Mouse (Mus musculus): ENCODE measurements around the gene Zfand2a. TPM values are rescaled to one million over a fixed set of nuclear protein-coding genes. Genes with fewer than 3 reads are reported as not detected.
A peak's percentile ranks its signal among the peaks of the same experiment; 100 is the strongest.

Gene Zfand2a
- polyA plus RNA-seq, 1 experiment from 2014 or later, result 5.8 TPM

- ATAC-seq (ENCODE audit: insufficient number of reproducible peaks, insufficient read depth, low FRiP score, low read depth), result no peak
- no peak overlapping the region for H3K27ac ChIP-seq (ENCODE audit: low read length)
- H3K9me3 ChIP-seq (ENCODE audit: control insufficient read depth, low read depth, low read length), result no peaks in the 10 kb centered on the region
- 78% methylated on average over 9 of the region's 9 CpGs for WGBS
- H3K27me3 ChIP-seq (ENCODE audit: control insufficient read depth, insufficient read depth, low read length), result no peaks in the 10 kb centered on the region
- no peaks in the 10 kb centered on the region for H3K36me3 ChIP-seq (ENCODE audit: control insufficient read depth, insufficient read depth, low read length)
- H3K4me3 ChIP-seq (ENCODE audit: low read depth, low read length), result no peak overlapping the region
- H3K9ac ChIP-seq (replicated peaks; ENCODE audit: low read depth, low read length), result no peak overlapping the region
- no peak overlapping the region for H3K4me2 ChIP-seq (replicated peaks; ENCODE audit: low read depth, low read length)
- H3K4me1 ChIP-seq (ENCODE audit: control insufficient read depth, insufficient read depth, low read length), result peaks cover 3% of the 10 kb centered on the region; the same call in 1 of the 2 replicates
These were observed 50.3 kb downstream of the Zfand2a start for GRCm38 (mm10) chr5:139433842-139434568.

GRCm38 (mm10) chr5:139432747-139433508 is 51.4 kb downstream of the Zfand2a start:
- no peak overlapping the region for H3K4me3 ChIP-seq (ENCODE audit: low read depth, low read length)
- no peaks in the 10 kb centered on the region for H3K9me3 ChIP-seq (ENCODE audit: control insufficient read depth, low read depth, low read length)
- 77% methylated on average over 7 of the region's 7 CpGs for WGBS
- H3K27me3 ChIP-seq (ENCODE audit: control insufficient read depth, insufficient read depth, low read length), result no peaks in the 10 kb centered on the region
- ATAC-seq (ENCODE audit: insufficient number of reproducible peaks, insufficient read depth, low FRiP score, low read depth), result no peak
- peaks cover 3% of the 10 kb centered on the region; the same call in 1 of the 2 replicates for H3K4me1 ChIP-seq (ENCODE audit: control insufficient read depth, insufficient read depth, low read length)
- H3K9ac ChIP-seq (replicated peaks; ENCODE audit: low read depth, low read length), result no peak overlapping the region
- H3K27ac ChIP-seq (ENCODE audit: low read length), result no peak overlapping the region
- no peaks in the 10 kb centered on the region for H3K36me3 ChIP-seq (ENCODE audit: control insufficient read depth, insufficient read depth, low read length)
- H3K4me2 ChIP-seq (replicated peaks; ENCODE audit: low read depth, low read length), result no peak overlapping the region

- no peak overlapping the region for H3K27ac ChIP-seq (ENCODE audit: low read length)
- H3K36me3 ChIP-seq (ENCODE audit: control insufficient read depth, insufficient read depth, low read length), result no peaks in the 10 kb centered on the region
- no peak overlapping the region for H3K4me2 ChIP-seq (replicated peaks; ENCODE audit: low read depth, low read length)
- WGBS, result 87% methylated on average over 6 of the region's 6 CpGs
- H3K27me3 ChIP-seq (ENCODE audit: control insufficient read depth, insufficient read depth, low read length), result no peaks in the 10 kb centered on the region
- no peaks in the 10 kb centered on the region for H3K9me3 ChIP-seq (ENCODE audit: control insufficient read depth, low read depth, low read length)
- ATAC-seq (ENCODE audit: insufficient number of reproducible peaks, insufficient read depth, low FRiP score, low read depth), result no peak
- H3K4me3 ChIP-seq (ENCODE audit: low read depth, low read length), result no peak overlapping the region
- no peak overlapping the region for H3K9ac ChIP-seq (replicated peaks; ENCODE audit: low read depth, low read length)
- H3K4me1 ChIP-seq (ENCODE audit: control insufficient read depth, insufficient read depth, low read length), result peaks cover 3% of the 10 kb centered on the region; the same call in 1 of the 2 replicates
These were observed 52.0 kb downstream of the Zfand2a start for GRCm38 (mm10) chr5:139432333-139432732.

GRCm38 (mm10) chr5:139429818-139430341 is 54.5 kb downstream of the Zfand2a start:
- Histone ChIP-seq H3K9me3 (ENCODE audit: control insufficient read depth, low read depth, low read length) (no peaks in the 10 kb centered on the region), H3K4me3 (ENCODE audit: low read depth, low read length) (no peak overlapping the region), H3K4me2 (replicated peaks; ENCODE audit: low read depth, low read length) (no peak overlapping the region), H3K9ac (replicated peaks; ENCODE audit: low read depth, low read length) (no peak overlapping the region), H3K36me3 (ENCODE audit: control insufficient read depth, insufficient read depth, low read length) (no peaks in the 10 kb centered on the region), H3K27me3 (ENCODE audit: control insufficient read depth, insufficient read depth, low read length) (no peaks in the 10 kb centered on the region), H3K4me1 (ENCODE audit: control insufficient read depth, insufficient read depth, low read length) (peaks cover 3% of the 10 kb centered on the region; the same call in 1 of the 2 replicates), H3K27ac (ENCODE audit: low read length) (no peak overlapping the region)
- ATAC-seq (ENCODE audit: insufficient number of reproducible peaks, insufficient read depth, low FRiP score, low read depth), result peak; percentile 50; the same call in 1 of the 2 replicates
- 33% methylated on average over 12 of the region's 12 CpGs for WGBS

- H3K27me3 ChIP-seq (ENCODE audit: control insufficient read depth, insufficient read depth, low read length), result no peaks in the 10 kb centered on the region
- peaks cover 9% of the 10 kb centered on the region; the same call in 1 of the 2 replicates for H3K4me1 ChIP-seq (ENCODE audit: control insufficient read depth, insufficient read depth, low read length)
- no peak overlapping the region for H3K9ac ChIP-seq (replicated peaks; ENCODE audit: low read depth, low read length)
- H3K36me3 ChIP-seq (ENCODE audit: control insufficient read depth, insufficient read depth, low read length), result no peaks in the 10 kb centered on the region
- H3K9me3 ChIP-seq (ENCODE audit: control insufficient read depth, low read depth, low read length), result no peaks in the 10 kb centered on the region
- WGBS, result 79% methylated on average over 9 of the region's 9 CpGs
- H3K4me3 ChIP-seq (ENCODE audit: low read depth, low read length), result no peak overlapping the region
- ATAC-seq (ENCODE audit: insufficient number of reproducible peaks, insufficient read depth, low FRiP score, low read depth), result no peak
- H3K27ac ChIP-seq (ENCODE audit: low read length), result no peak overlapping the region
- H3K4me2 ChIP-seq (replicated peaks; ENCODE audit: low read depth, low read length), result no peak overlapping the region
These were observed 56.4 kb downstream of the Zfand2a start for GRCm38 (mm10) chr5:139427989-139428388.

GRCm38 (mm10) chr5:139427001-139427400 is 57.3 kb downstream of the Zfand2a start:
- no peaks in the 10 kb centered on the region for H3K9me3 ChIP-seq (ENCODE audit: control insufficient read depth, low read depth, low read length)
- no peak overlapping the region for H3K4me2 ChIP-seq (replicated peaks; ENCODE audit: low read depth, low read length)
- H3K4me1 ChIP-seq (ENCODE audit: control insufficient read depth, insufficient read depth, low read length), result peaks cover 17% of the 10 kb centered on the region; the same call in 1 of the 2 replicates
- H3K27me3 ChIP-seq (ENCODE audit: control insufficient read depth, insufficient read depth, low read length), result no peaks in the 10 kb centered on the region
- H3K9ac ChIP-seq (replicated peaks; ENCODE audit: low read depth, low read length), result no peak overlapping the region
- H3K27ac ChIP-seq (ENCODE audit: low read length), result no peak overlapping the region
- no peaks in the 10 kb centered on the region for H3K36me3 ChIP-seq (ENCODE audit: control insufficient read depth, insufficient read depth, low read length)
- no peak for ATAC-seq (ENCODE audit: insufficient number of reproducible peaks, insufficient read depth, low FRiP score, low read depth)
- 84% methylated on average over 9 of the region's 9 CpGs for WGBS
- H3K4me3 ChIP-seq (ENCODE audit: low read depth, low read length), result no peak overlapping the region

- Histone ChIP-seq H3K27ac (ENCODE audit: low read length) (no peak overlapping the region), H3K4me1 (ENCODE audit: control insufficient read depth, insufficient read depth, low read length) (peaks cover 17% of the 10 kb centered on the region; the same call in 1 of the 2 replicates), H3K9ac (replicated peaks; ENCODE audit: low read depth, low read length) (no peak overlapping the region), H3K4me2 (replicated peaks; ENCODE audit: low read depth, low read length) (no peak overlapping the region), H3K9me3 (ENCODE audit: control insufficient read depth, low read depth, low read length) (no peaks in the 10 kb centered on the region), H3K36me3 (ENCODE audit: control insufficient read depth, insufficient read depth, low read length) (no peaks in the 10 kb centered on the region), H3K4me3 (ENCODE audit: low read depth, low read length) (no peak overlapping the region), H3K27me3 (ENCODE audit: control insufficient read depth, insufficient read depth, low read length) (no peaks in the 10 kb centered on the region)
- WGBS, result 72% methylated on average over 9 of the region's 9 CpGs
- no peak for ATAC-seq (ENCODE audit: insufficient number of reproducible peaks, insufficient read depth, low FRiP score, low read depth)
These were observed 59.2 kb downstream of the Zfand2a start for GRCm38 (mm10) chr5:139425198-139425597.

- peak within 1 kb of the TSS; percentile 21 for H3K9ac ChIP-seq (replicated peaks; ENCODE audit: low read depth, low read length)
These were observed 61.1 kb downstream of the Zfand2a start, which contains the start of gene Gper1 for GRCm38 (mm10) chr5:139423026-139423865. Gene Gper1 (plus strand): TSS chr5:139423151.

More at GRCm38 (mm10) chr5:139423026-139423865, 61.1 kb downstream of the Zfand2a start, which contains the start of gene Gper1:
- Histone ChIP-seq H3K27ac (ENCODE audit: low read length) (no peak within 1 kb of the TSS), H3K27me3 (ENCODE audit: control insufficient read depth, insufficient read depth, low read length) (no peaks in the 10 kb centered on the region), H3K4me2 (replicated peaks; ENCODE audit: low read depth, low read length) (peak within 1 kb of the TSS; percentile 37), H3K36me3 (ENCODE audit: control insufficient read depth, insufficient read depth, low read length) (no peaks in the 10 kb centered on the region), H3K9me3 (ENCODE audit: control insufficient read depth, low read depth, low read length) (no peaks in the 10 kb centered on the region), H3K4me3 (ENCODE audit: low read depth, low read length) (peak within 1 kb of the TSS; percentile 22; the same call in 1 of the 2 replicates), H3K4me1 (ENCODE audit: control insufficient read depth, insufficient read depth, low read length) (peaks cover 20% of the 10 kb centered on the region)
- 0 out of 2 replicates have a peak, but pooled peaks have one; percentile 25 for ATAC-seq (ENCODE audit: insufficient number of reproducible peaks, insufficient read depth, low FRiP score, low read depth)
- 53% methylated on average over 21 of the region's 21 CpGs for WGBS
